Comparison of ENCODE assay signal across 27 mouse cellular contexts in the genomic region with DNA sequence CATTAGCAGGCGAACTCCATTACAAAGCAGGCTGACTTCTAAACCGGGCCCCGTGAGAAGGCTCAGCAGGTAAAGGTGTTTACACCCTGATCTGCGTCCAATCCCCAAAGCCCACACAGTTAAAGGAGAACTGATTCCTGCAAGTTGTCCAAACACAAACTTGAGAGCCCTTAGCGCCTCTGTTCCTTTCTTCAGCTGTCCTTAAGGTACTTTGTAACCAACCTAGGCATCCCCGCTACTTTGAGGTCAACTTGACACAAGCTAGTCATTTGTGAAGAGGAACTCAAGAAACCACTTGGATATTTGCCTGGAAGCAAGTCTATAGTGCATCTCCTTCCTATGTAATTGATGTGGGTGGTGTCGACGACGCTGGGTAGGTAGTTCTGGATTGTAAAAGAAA. TPM values are rescaled to one million over a fixed set of nuclear protein-coding genes. Genes with fewer than 3 reads are reported as not detected.
DNase-seq lines count a peak whose midpoint lies in the region; ATAC-seq and TF ChIP-seq lines count a peak whose summit lies in the region.
"Had no signal": no experiment of that assay in that cellular context is flagged by ENCODE, and none has a peak within 500 bp of the region (broad histone marks: within the 10 kb centered on the region; RNA-seq: fewer than 3 reads in every experiment).

No protein-coding gene starts in this region.

- no peak for TF ChIP-seq EP300 in MEL (IDR thresholded peaks at IDR 0.05; ENCODE audit: low read depth in 1 of 2, low read length in 2 of 2)

- TF ChIP-seq CTCF in MEL (IDR thresholded peaks at IDR 0.05 in 2 of 3, conservative IDR thresholded peaks at IDR 0.05 in 1 of 3; ENCODE audit: control insufficient read depth in 1 of 3, insufficient read depth in 1 of 3, low read depth in 2 of 3, low read length in 3 of 3, poor library complexity in 1 of 3, severe bottlenecking in 1 of 3) = no peak

- TF ChIP-seq RAD21 in MEL (IDR thresholded peaks at IDR 0.05; ENCODE audit: low read depth, low read length) = no peak

- ATAC-seq in granulocyte monocyte progenitor cell, adult 5-6 weeks (replicated peaks; ENCODE audit: poor library complexity, severe bottlenecking) = peak; percentile 61
- no peak for ATAC-seq in erythroid progenitor cell, adult 5-6 weeks (replicated peaks; ENCODE audit: low FRiP score, poor library complexity, severe bottlenecking)
- ATAC-seq: CD4-positive, CD25-positive, alpha-beta regulatory T cell, adult 4 months; forebrain, embryonic 14.5 days; forebrain, embryonic 16.5 days had no signal

- H3K9me3 ChIP-seq in MEL (replicated peaks; ENCODE audit: insufficient read depth, low read length) = no peaks in the 10 kb centered on the region
- H3K9me3 ChIP-seq: embryonic facial prominence, embryonic 10.5 days; embryonic facial prominence, embryonic 12.5 days; forebrain, embryonic 10.5 days; forebrain, embryonic 12.5 days; G1E had no signal

- peak; percentile 33 for DNase-seq in testis, postnatal 14 days (ENCODE audit: low spot score)
- DNase-seq in testis, postnatal 10 days (ENCODE audit: low spot score) = no peak
- peak; percentile 60 for DNase-seq in MEL (ENCODE audit: low read depth, low spot score)
- DNase-seq in urinary bladder, postnatal 4 days (ENCODE audit: low spot score in 2 of 2) = no peak
- DNase-seq in liver = no peak
- DNase-seq: adrenal gland, adult 2 months; adrenal gland, postnatal 10 days; adrenal gland, postnatal 25 days; B cell, adult 2 months; cerebellum, adult 11 months; cerebellum, adult 18-20 months; cerebellum, adult 8-10 months; cerebellum, adult 9-11 months; cerebellum, postnatal 14 days; cerebellum, postnatal 36 days had no signal

- H3K4me1 ChIP-seq in MEL (ENCODE audit: control insufficient read depth in 1 of 2, insufficient read depth in 2 of 2, low read length in 2 of 2) = no peaks in the 10 kb centered on the region
- H3K4me1 ChIP-seq: embryonic facial prominence, embryonic 10.5 days; embryonic facial prominence, embryonic 12.5 days; forebrain, embryonic 10.5 days; forebrain, embryonic 12.5 days had no signal

- H3K27ac ChIP-seq in MEL (ENCODE audit: control insufficient read depth, low read depth, low read length) = no peak overlapping the region
- H3K27ac ChIP-seq: embryonic facial prominence, embryonic 10.5 days; embryonic facial prominence, embryonic 12.5 days; forebrain, embryonic 10.5 days; forebrain, embryonic 12.5 days had no signal

- peaks cover 0 to 11% of the 10 kb centered on the region in 2 experiments; a peak in 2 of 4 replicates for H3K36me3 ChIP-seq in MEL (ENCODE audit: control insufficient read depth in 1 of 2, insufficient read depth in 2 of 2, low read length in 2 of 2)

- no peaks in the 10 kb centered on the region for H3K79me2 ChIP-seq in MEL (ENCODE audit: control insufficient read depth, insufficient read depth, low read length, poor library complexity)

- TF ChIP-seq POLR2A in MEL (IDR thresholded peaks at IDR 0.05; ENCODE audit: control insufficient read depth in 1 of 2, insufficient read depth in 1 of 2, low read depth in 1 of 2, low read length in 2 of 2, poor library complexity in 1 of 2) = no peak

- H3K4me3 ChIP-seq in MEL (ENCODE audit: control insufficient read depth in 1 of 2, insufficient read depth in 1 of 2, low read depth in 2 of 2, low read length in 2 of 2) = no peak overlapping the region
- H3K4me3 ChIP-seq: embryonic facial prominence, embryonic 10.5 days; embryonic facial prominence, embryonic 12.5 days; forebrain, embryonic 10.5 days; forebrain, embryonic 12.5 days had no signal

- H3K27me3 ChIP-seq in MEL (ENCODE audit: control insufficient read depth in 1 of 2, insufficient read depth in 2 of 2, low read length in 2 of 2) = no peaks in the 10 kb centered on the region
- H3K27me3 ChIP-seq: CH12.LX; embryonic facial prominence, embryonic 12.5 days; forebrain, embryonic 12.5 days had no signal

- H3K9ac ChIP-seq in MEL (ENCODE audit: control insufficient read depth, low read depth, low read length, poor library complexity, severe bottlenecking) = no peak overlapping the region
- H3K9ac ChIP-seq: embryonic facial prominence, embryonic 12.5 days; forebrain, embryonic 12.5 days had no signal

TF ChIP-seq in MEL, 35 proteins besides CTCF, POLR2A, EP300 and RAD21:
- TF ChIP-seq SMC3 (IDR thresholded peaks at IDR 0.05; ENCODE audit: low read depth, low read length) = no peak

RNA-seq across cellular contexts. Expression of gene Ldhc, which starts 3.6 kb away (rescaled TPM):
- not detected in 2 replicates for total RNA-seq in MEL (2012; rRNA removed)
- not detected for polyA plus RNA-seq in MEL (2012; ENCODE audit: insufficient read depth in 1 of 2, insufficient read length in 2 of 2, low read depth in 1 of 2, low replicate concordance in 2 of 2, missing spikeins in 1 of 2)
- 3.5 TPM in 1 of 2 replicates, not detected in the other for total RNA-seq in granulocyte monocyte progenitor cell, adult 5-6 weeks (2014; fragmentation: Nextera tagmentation)
- 1.2 TPM in 1 of 2 replicates, not detected in the other for total RNA-seq in granulocyte monocyte progenitor cell, adult 5-6 weeks (2017)
- total RNA-seq in erythroid progenitor cell, adult 5-6 weeks (2015; ENCODE audit: low replicate concordance) = 2.2 TPM in 1 of 2 replicates, not detected in the other
- 0.64 TPM in 1 of 2 replicates, not detected in the other for total RNA-seq in erythroid progenitor cell, adult 5-6 weeks (2017; ENCODE audit: low replicate concordance)
- total RNA-seq: adrenal gland, adult 2 months; adrenal gland, postnatal 10 days; adrenal gland, postnatal 25 days; adrenal gland, postnatal 4 days; CH12.LX; G1E had no signal
- polyA plus RNA-seq: adrenal gland, adult 2 months; CD4-positive, CD25-positive, alpha-beta regulatory T cell, adult 4 months; embryonic facial prominence, embryonic 12.5 days; forebrain, embryonic 12.5 days; forebrain, embryonic 14.5 days; G1E had no signal

RNA-seq across cellular contexts. Expression of gene Ldha, which starts 16.2 kb away (rescaled TPM):
- total RNA-seq in MEL (2012; rRNA removed) = 1,212 and 1,976 TPM in 2 replicates
- polyA plus RNA-seq in MEL (2012; ENCODE audit: insufficient read depth in 1 of 2, insufficient read length in 2 of 2, low read depth in 1 of 2, low replicate concordance in 2 of 2, missing spikeins in 1 of 2) = 1,000 to 10,000 TPM in 1 of 2 experiments, 100 to 1,000 TPM in 1; 613 to 2,637 TPM
- total RNA-seq in granulocyte monocyte progenitor cell, adult 5-6 weeks (2014; fragmentation: Nextera tagmentation) = 641 and 708 TPM in 2 replicates
- total RNA-seq in granulocyte monocyte progenitor cell, adult 5-6 weeks (2017) = 507 and 538 TPM in 2 replicates
- 72.9 and 85.4 TPM in 2 replicates for total RNA-seq in erythroid progenitor cell, adult 5-6 weeks (2015; ENCODE audit: low replicate concordance)
- 29.2 and 59.4 TPM in 2 replicates for total RNA-seq in erythroid progenitor cell, adult 5-6 weeks (2017; ENCODE audit: low replicate concordance)

Comparison
In these comparisons a context has a peak if more than half of its experiments do, and no peak if none do; other contexts are left out.
1. DNase-seq: peak in testis, postnatal 14 days (single experiment) and MEL (single experiment); none in testis, postnatal 10 days (single experiment), urinary bladder, postnatal 4 days (0 of 2) and liver (single experiment).
2. RNA of gene Ldha, which starts 16.2 kb away (total RNA-seq): 1,212 to 1,976 TPM in MEL and 507 to 708 TPM in granulocyte monocyte progenitor cell, adult 5-6 weeks; 29.2 to 85.4 TPM in erythroid progenitor cell, adult 5-6 weeks; every median in the first group is over 4 times any median in the second.